Mouse (Mus musculus) kidney, postnatal 36 days (tissue): Measurements from ENCODE around the gene Ahnak2.
A peak's percentile ranks its signal among the peaks of the same experiment; 100 is the strongest.

ENCODE experiments used
- DNase-seq, 2 experiments: peaks; one replicate each; pipeline ENCODE4 v3.0.0; 2021 to 2022; ENCODE audit warnings: mixed read lengths in 2 of 2

Gene Ahnak2

GRCm38 (mm10) chr12:112755900-112756299, 46.6 kb downstream of the Ahnak2 start:
- DNase-seq = no peak

DNA sequence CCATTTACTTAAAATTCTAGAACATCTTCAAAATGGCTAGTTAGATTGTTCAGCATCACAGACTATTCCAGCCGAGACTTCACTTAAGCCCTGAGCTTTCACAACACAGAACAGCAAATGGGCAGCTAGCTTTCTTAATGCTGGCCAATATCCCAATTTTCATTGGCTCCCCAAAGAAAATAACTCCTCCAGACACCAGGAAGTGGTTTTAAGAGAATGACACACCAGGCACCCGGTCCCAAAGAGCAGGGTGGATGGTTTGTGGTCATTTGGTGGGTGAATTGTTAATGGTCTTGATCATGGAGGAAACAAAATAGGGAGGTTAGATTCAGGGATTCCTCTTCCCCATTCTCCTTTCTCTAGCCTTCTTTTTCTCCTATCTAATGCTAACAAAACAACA, 50.1 kb downstream of the Ahnak2 start:
- no peak for DNase-seq

DNA sequence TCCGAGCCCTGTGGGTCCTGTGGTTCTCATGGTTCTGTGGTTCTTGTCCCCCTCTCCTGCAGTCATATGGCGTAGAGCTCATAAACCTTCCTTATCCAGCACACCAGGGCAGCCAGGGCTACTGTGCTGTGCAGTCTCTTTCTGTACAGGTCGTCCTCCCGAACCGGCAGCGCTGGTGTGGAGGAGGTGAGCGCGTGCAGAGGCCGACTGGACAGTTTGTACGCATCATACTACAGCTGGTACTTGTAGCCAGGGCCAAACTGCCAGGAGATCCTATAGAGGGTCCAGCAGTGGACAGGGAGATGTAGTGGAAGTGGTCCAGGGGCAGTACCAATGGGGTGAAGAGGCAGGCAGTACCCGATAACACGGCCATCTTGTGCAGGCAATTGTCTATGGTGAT, 51.5 kb downstream of the Ahnak2 start:
- no peak for DNase-seq

DNA sequence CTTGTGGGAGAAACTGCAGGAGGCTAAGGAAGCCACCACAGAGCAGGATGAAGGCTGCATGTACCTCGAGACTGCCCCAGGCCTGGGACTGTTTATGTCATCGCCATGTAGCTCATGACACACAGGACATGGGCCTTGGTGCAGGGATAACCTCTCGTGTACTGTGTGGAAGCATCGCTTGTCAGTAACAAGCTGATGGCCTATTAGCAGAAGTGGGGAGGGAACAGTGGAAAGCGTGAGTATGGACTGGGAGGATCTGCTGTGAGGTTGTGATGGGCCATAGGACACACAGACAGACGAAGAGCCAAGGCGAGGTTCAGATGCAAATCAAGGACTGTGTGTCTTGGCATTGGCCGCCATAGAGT, 54.9 kb downstream of the Ahnak2 start:
- no peak for DNase-seq

- peak; percentile 39 to 69 for DNase-seq
Observed at GRCm38 (mm10) chr12:112746808-112747605, 55.5 kb downstream of the Ahnak2 start.

DNA sequence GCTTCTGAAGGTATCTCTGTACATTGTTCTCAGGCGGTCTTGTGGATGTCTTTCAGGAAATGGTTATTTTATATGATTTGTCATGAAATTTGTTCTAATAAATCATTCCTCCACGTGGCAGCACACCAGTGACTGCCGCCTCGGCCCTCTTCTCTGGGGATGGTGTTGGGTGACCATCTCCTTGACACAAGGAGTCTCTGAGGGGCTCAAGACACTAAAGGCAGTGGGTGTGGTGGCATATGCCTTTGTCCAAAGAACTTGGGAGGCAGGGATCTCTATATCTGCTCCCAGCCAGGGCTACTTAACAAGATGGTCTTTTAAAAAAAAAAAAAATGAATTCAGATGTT, 56.0 kb downstream of the Ahnak2 start:
- no peak for DNase-seq

GRCm38 (mm10) chr12:112745716-112746115, 56.7 kb downstream of the Ahnak2 start:
- no peak for DNase-seq

GRCm38 (mm10) chr12:112744891-112745580, 57.4 kb downstream of the Ahnak2 start:
- DNase-seq = peak in 1 of 2 experiments; percentile 61

GRCm38 (mm10) chr12:112744211-112744610, 58.2 kb downstream of the Ahnak2 start:
- DNase-seq = no peak

GRCm38 (mm10) chr12:112743168-112743975, 59.1 kb downstream of the Ahnak2 start:
- peak; percentile 80 to 90 for DNase-seq

GRCm38 (mm10) chr12:112742768-112743167, 59.7 kb downstream of the Ahnak2 start:
- DNase-seq = no peak

DNA sequence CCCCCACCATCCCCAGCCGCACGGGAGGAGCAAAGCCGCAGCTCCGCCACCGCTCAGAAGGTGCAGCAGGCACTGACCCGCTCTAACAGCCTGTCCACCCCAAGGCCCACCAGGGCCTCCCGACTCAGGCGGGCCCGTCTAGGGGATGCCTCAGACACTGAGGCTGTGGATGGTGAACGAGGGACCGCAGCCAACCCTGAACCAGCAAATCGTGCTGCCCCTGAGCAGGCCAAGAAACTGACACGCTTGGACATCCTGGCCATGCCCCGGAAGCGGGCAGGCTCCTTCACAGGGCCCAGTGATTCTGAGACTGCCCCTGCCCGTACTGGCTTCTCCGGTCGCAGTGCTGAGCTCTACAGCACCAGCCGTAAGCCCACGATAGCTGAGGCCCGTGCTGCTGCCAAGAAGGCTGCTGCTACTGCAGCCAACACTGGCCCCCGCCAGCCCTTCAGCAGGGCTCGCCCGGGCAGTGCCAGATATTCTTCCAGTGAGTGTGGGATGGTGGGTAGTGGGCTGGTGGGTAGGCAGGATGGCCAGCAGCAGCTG, 63.4 kb downstream of the Ahnak2 start:
- DNase-seq = no peak

DNA sequence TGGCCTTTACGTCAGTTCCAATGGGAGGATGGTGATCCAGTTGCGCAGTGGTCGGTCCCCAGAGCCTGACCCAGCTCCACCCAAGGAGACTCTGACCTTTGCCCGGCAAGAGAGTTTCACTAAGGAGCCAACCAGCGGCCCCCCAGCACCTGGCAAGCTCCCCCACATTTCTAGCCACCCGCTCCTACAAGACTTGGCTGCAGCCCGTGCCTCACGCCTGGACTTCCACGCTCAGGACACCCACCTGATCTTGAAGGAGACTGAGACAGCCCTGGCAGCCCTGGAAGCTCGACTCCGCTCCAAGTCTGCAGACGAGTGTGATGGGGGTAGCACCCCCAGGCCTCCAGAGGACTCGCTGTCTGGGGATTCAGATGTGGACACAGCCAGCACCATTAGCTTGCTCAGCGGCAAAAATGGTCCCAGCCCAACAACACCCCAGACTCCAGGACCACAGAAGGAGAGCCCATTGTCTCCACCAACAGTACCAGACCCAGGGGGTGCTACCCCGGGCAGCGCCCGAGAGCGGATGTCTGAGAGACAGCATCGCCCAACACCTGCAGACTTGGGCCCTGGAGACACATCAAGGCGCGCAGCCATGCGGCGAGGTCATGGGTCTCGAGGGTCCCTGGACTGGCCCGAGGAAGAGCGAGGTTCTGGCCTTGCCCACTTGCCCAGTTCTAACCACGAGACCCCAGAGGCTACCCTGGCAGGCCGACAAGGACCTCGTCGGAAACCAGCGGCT, 64.0 kb downstream of the Ahnak2 start:
- peak in 1 of 2 experiments; percentile 48 for DNase-seq

GRCm38 (mm10) chr12:112737761-112738160, 64.7 kb downstream of the Ahnak2 start:
- DNase-seq = peak; percentile 78 to 88

GRCm38 (mm10) chr12:112737081-112737480, 65.4 kb downstream of the Ahnak2 start:
- no peak for DNase-seq

GRCm38 (mm10) chr12:112736636-112736925, 65.9 kb downstream of the Ahnak2 start:
- no peak for DNase-seq

GRCm38 (mm10) chr12:112735896-112736635, 66.4 kb downstream of the Ahnak2 start:
- peak in 1 of 2 experiments; percentile 49 for DNase-seq

- peak in 1 of 2 experiments; percentile 42 for DNase-seq
Observed at GRCm38 (mm10) chr12:112734881-112735655, 67.4 kb downstream of the Ahnak2 start.

GRCm38 (mm10) chr12:112734108-112734820, 68.2 kb downstream of the Ahnak2 start:
- DNase-seq = peak; percentile 67 to 76

- no peak for DNase-seq
Observed at GRCm38 (mm10) chr12:112732591-112732990, 69.9 kb downstream of the Ahnak2 start.
